Mouse (Mus musculus): ENCODE measurements around the gene Arpc1b. TPM values are rescaled to one million over a fixed set of nuclear protein-coding genes. Genes with fewer than 3 reads are reported as not detected.

The Arpc1b gene
- 527 and 606 TPM in 2 replicates for polyA plus RNA-seq (2012; rRNA removed; ENCODE audit: low replicate concordance)

DNA sequence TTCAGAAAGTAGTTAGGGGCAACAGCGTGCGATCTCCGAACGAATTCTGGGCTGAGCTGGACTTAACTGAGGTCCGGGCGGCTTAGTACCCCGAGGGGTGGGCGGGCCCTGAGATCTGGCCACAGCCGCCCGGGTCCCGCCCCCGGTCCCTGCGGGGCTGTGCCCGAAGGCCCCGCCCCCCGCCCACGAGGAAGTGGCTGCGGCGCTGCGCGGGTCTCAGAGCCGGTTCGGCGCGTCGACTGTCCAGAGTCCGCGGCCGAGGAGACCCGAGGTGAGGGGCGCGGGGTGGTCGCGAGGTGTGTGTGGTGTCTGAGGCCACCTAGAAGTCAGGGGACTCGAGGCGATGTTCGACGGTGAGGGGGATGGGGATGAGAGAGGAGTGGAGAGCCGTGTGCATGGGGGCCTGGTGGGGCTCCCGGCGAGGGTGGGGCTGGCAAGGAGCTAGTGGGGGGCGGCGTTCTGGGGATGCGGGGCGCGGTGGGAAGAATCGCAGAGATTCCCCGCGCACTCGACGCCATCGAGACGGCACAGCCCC, at the start of gene Arpc1b:
Gene Arpc1b (plus strand): TSS at position 145 of the 535 bp plus-strand sequence.

DNA sequence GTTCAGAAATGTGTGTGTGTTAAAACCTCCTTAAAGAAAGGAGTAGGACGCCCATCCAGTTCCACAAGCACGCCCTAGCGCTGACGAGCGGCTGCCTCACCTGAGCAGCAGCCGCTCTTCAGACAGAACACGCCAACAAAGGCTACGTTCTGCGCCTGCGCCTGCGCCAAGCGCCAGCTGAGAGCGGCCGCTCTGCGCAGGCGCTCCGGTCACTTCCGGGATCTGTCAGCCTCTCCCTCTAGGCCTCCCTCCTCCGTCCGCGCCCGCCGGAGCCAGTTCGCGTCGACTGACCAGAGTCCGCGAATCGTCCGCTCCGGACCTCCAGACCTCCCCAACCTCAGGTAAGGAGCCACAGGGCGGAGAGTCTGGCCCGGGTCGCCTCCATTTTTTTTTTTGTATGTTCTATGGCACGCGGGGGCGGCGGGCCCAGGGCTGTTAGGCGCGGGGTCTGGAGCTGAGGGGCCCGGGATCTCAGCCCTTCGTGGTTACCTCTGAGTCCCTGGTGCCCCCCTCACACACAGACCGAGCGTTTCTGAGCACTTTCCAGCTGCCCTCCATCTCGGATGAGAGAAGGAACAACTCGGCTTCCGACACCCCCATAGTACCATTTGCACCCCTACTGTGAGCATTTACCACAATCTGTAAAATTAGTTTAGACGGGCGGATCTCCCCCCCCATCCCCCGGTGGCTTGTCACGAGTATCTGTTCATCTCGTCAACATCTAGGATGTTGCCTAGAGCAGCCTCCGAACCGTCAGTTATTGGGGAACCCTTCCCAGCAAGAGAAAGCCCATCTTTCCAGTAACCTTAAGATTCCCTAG, 30.2 kb upstream of the Arpc1b start, which contains the start of the genes Arpc1a and Kpna7:
Gene Arpc1a (plus strand): TSS at position 199 of the 820 bp plus-strand sequence.
Gene Kpna7 (minus strand): TSS at position 399 of the 820 bp plus-strand sequence.

DNA sequence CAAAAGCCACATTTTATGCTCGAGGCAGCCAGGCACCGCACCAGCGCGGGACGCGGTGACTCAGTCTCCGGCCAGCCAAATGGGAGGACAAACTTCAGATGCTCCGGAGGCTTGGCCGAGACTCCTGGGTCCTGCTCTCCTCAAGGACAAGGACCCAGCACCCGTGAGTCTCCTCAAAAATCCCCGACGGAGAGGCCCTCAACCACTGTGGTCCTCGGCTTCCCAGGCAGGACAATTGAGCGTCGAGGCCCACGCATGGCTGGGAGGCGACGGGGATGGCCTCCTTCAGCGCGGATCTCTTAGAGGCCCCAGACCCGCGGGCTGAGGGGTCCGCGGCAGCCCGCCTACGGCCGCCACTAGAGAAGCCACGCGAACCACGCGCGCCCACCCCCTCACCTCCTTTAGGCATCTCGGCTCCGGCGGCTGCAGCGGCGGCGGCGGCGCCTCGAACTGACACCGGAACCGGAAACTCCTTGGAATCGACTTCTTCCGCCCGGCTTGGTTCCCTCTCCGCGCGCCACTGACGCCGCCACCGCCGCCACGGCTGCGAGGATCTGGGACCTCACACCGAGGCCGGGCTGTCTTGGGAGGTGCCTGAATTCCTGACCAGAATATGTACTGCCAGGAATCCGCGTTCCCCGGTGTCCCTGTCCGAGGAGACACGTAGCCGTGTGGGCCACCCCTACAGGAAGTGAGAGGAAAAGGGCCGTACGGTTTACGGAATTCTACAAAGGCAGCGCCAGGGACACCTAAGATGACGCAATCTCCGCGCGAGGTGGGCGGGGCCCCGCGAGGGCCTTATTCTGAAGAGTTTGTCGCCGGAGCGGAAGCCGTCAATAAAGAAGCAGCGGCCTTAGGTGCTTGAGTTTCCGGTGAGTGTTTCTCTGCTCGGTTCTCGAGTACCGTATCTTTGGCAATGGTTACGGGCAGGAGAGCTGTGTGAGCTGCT, 25.8 kb downstream of the Arpc1b start, which contains the start of the genes Pdap1 and Bud31:
Gene Pdap1 (minus strand): TSS at position 668 of the 949 bp plus-strand sequence.
Gene Bud31 (plus strand): TSS at position 792 of the 949 bp plus-strand sequence.

DNA sequence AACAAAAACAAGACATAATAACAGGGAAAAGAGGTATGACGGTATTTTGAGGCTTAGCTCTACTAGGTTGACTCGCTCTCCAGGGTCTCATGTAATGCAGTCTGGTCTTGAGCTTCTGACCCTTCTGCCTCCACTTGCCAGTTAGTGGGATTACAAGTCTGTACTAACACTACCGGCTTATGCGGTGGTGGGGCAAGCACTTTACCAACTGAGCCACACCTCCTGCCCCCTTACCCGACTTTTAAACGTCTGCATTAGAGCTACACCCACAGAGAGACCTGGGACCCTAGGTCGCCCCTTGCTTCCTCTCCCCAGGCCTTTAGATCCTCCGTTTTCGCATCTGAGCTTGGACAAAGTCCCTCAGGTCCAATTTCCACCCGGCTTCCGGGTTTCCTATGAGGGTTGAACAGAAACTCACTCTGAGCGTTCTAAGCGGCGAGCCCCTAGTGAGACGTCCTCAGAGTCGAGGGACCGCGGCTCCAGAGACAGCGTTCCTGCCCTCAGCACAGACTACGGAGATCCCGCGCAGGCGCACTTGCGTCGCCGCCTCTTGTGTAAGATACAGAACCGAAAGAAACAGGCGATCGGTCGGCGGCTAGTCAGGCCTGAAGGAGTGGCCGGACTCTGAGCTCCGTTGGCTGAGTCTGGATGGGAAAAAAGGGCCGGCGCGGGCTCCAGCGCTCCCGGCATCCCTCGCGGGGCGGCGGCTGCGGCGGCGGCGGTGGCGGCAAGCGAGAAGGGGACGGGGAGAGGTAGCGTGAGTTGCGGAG, 52.7 kb downstream of the Arpc1b start, which contains the start of the genes Ptcd1 and Cpsf4:
Gene Ptcd1 (minus strand): TSS at position 573 of the 770 bp plus-strand sequence.
Gene Cpsf4 (plus strand): TSS at position 678 of the 770 bp plus-strand sequence.

Other genes with a start within 250 kb of the Arpc1b start
- 12.1 and 13.4 TPM in 2 replicates for gene Smurf1, start 148.4 kb upstream of the Arpc1b start, polyA plus RNA-seq (2012; rRNA removed; ENCODE audit: low replicate concordance)
- gene Gm4871, start 81.5 kb upstream of the Arpc1b start, polyA plus RNA-seq (2012; rRNA removed; ENCODE audit: low replicate concordance) = not detected in 2 replicates
- not detected in 2 replicates for gene 1700018F24Rik, start 71.2 kb upstream of the Arpc1b start, polyA plus RNA-seq (2012; rRNA removed; ENCODE audit: low replicate concordance)
- 67.4 and 87.0 TPM in 2 replicates for gene Arpc1a, start 30.4 kb upstream of the Arpc1b start, polyA plus RNA-seq (2012; rRNA removed; ENCODE audit: low replicate concordance)
- gene Kpna7, start 30.2 kb upstream of the Arpc1b start, polyA plus RNA-seq (2012; rRNA removed; ENCODE audit: low replicate concordance) = 0.09 TPM in 1 of 2 replicates, not detected in the other
- gene Pdap1, start 26.0 kb downstream of the Arpc1b start, polyA plus RNA-seq (2012; rRNA removed; ENCODE audit: low replicate concordance) = 19.7 and 24.5 TPM in 2 replicates
- gene Bud31, start 26.1 kb downstream of the Arpc1b start, polyA plus RNA-seq (2012; rRNA removed; ENCODE audit: low replicate concordance) = 35.8 and 42.8 TPM in 2 replicates
- 7.7 and 8.0 TPM in 2 replicates for gene Ptcd1, start 52.9 kb downstream of the Arpc1b start, polyA plus RNA-seq (2012; rRNA removed; ENCODE audit: low replicate concordance)
- 24.4 and 27.3 TPM in 2 replicates for gene Cpsf4, start 53.0 kb downstream of the Arpc1b start, polyA plus RNA-seq (2012; rRNA removed; ENCODE audit: low replicate concordance)
- 95.6 and 164 TPM in 2 replicates for gene Atp5j2, start 77.8 kb downstream of the Arpc1b start, polyA plus RNA-seq (2012; rRNA removed; ENCODE audit: low replicate concordance)
- gene Zkscan14, start 87.7 kb downstream of the Arpc1b start, polyA plus RNA-seq (2012; rRNA removed; ENCODE audit: low replicate concordance) = 1.5 and 2.4 TPM in 2 replicates
- 2.0 and 2.3 TPM in 2 replicates for gene Zkscan5, start 90.3 kb downstream of the Arpc1b start, polyA plus RNA-seq (2012; rRNA removed; ENCODE audit: low replicate concordance)
- 6.7 and 7.4 TPM in 2 replicates for gene Zfp655, start 117.5 kb downstream of the Arpc1b start, polyA plus RNA-seq (2012; rRNA removed; ENCODE audit: low replicate concordance)
- gene Zscan25, start 166.3 kb downstream of the Arpc1b start, polyA plus RNA-seq (2012; rRNA removed; ENCODE audit: low replicate concordance) = 9.2 and 9.5 TPM in 2 replicates
- gene Cyp3a57, start 231.1 kb downstream of the Arpc1b start, polyA plus RNA-seq (2012; rRNA removed; ENCODE audit: low replicate concordance) = not detected in 2 replicates